Mouse (Mus musculus): Measurements from ENCODE around the gene Aqp3.

Aqp3 gene

DNA sequence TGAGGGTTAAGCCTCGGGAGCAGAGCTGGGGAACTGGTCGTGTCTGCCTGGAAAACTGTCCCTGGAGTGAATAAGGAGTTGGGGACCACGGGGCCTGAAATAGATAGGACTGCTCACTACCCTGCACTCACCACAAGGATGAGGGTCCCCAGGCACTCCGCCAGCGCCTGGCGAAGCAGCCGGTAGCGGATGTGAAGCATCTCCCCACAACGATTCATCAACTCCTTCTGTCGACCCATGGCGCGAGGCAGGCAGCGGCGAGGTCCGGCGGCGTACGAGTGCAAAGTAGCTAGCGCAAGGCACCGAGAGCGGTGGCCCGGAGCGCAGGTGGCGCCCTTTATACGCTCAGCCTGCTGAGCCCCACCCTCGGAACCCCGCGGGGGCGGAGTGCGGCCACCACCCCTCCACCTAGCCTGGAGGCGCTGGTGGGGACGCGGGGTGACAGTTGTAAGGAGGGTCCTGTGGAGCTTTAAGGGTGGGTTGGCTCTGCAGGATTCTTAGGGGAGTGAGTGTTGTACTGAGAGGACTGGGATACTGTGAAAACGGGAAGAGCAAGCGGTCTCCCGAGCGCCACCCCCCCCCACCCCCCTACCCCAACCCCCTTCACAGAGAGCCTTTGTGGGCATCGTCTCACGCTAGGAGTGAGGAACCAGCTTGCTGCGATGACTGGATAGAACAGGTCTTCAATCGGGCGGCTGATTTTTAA, at the start of gene Aqp3:
Aqp3 (minus strand) TSS at position 313 of the 706 bp plus-strand sequence.
- DNase-seq, result peak; percentile 56

DNA sequence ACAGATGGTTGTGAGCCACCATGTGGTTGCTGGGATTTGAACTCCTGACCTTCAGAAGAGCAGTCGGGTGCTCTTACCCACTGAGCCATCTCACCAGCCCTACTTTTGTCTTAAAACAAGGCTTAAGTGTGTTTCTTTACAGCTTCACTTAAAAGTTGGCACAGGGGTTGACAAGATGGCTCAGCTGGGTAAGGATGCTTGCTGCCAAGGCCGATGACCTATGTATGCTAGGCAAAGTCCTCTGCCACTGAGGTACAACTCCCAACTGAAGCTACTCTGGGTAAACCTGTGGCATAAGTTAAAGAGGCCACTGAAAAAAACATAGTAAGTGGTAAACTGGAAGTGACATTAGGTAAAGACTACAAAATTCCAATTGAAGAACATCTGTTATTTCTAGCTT, 44.6 kb upstream of the Aqp3 start:
- DNase-seq, result no peak

DNA sequence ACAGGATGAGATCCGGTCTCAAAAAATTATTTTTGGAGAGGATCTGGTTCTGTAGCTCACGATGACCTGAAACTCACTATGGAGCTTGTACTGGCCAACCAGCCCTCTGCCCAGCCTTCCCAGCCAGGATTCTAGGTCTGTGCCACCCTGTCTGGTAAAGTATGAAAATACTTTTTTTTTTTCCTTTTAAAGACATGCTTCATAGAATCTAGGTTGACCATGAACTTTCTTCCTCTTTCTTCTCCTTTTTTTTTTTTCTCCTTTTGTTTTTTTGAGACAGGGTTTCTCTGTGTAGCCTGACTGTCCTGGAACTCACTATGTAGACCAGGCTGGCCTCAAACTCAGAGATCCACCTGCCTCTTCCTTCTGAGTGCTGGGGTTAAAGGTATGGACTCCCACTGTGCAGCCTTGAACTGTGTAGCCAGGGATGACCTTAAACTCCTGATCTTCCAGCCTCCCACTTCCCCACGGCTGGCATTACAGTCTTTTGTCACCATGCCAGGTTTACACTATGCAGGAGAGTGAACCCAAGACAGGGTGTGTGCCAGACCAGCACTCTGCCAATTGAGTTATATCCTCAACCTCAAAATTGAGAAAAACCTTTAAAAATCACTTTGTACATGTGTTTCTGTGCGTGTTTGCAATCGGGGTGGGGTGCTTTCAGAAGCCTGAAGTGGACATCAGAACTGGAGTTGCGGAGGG, 42.3 kb upstream of the Aqp3 start:
- no peak for DNase-seq

DNA sequence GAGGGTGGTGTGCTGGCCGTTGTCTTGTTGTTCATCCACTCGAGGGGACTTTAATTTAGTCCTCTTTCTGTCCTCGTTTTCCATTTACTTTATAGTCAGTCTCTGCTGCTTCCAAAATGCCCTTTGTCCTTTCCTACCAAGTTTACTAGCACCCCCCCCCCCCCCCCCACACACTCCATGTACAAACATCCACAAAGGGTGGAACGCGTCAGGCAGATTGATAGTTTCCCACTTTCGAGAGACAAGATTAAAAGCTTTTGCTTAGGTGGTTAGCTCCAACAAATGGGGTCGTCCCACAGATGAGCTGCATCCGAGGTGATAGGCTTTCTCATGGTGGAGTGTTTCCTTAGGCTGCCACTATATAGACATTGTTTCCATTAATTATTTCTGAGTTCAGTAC, 38.8 kb upstream of the Aqp3 start:
- no peak for DNase-seq

DNA sequence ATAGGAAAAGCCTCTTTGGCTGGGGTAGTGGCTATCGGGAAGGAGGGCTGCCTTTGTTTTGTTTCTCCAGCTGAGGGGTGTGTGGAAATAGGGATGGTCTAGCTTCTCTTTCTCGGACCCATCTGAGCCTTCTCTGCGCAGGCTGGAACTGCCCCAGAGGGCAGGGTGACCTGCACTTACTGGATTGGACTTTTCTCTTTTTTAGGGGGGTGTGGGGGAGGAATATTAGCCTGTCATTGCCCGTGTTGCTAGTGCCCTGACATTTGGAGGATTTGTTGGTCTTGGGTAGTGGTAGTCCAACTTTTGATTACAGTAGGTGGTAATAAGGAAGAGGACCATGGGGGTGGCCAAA, 38.4 kb upstream of the Aqp3 start:
- DNase-seq, result no peak

DNA sequence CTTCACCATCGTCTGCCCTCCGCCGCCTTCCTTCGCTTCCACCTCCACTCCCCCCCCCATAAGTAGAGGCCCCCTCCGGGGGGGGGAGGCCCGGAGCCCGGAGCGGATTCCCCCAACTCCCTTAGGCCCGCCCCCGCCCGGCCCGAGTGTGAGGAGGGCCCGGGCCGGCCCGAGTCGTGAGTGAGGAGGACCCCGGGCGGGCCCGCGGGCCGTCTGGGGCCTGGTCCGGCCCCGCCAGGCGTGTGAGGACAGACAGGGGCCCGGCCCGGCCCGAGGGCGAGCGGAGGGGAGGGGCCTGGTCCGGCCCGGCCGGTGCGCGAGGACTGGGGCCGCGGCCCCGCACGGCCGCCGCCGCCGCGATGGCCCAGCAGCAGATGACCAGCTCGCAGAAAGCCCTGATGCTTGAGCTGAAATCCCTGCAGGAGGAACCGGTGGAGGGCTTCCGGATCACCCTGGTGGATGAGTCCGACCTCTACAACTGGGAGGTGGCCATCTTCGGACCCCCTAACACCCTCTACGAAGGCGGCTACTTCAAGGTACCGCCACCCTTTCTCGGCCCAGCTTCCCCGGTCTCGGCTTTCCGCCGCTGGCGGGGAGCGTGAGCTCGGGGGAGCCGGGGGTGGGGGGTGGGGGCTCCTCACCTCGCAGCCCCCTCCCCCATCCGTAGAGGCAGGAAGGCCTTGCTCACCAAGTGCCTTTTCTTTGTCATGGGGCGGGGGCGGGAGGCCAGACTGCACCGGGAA, 37.9 kb upstream of the Aqp3 start, which contains the start of gene Ube2r2:
Ube2r2 (plus strand) TSS at position 33 of the 743 bp plus-strand sequence.
- peak; percentile 52 for DNase-seq

DNA sequence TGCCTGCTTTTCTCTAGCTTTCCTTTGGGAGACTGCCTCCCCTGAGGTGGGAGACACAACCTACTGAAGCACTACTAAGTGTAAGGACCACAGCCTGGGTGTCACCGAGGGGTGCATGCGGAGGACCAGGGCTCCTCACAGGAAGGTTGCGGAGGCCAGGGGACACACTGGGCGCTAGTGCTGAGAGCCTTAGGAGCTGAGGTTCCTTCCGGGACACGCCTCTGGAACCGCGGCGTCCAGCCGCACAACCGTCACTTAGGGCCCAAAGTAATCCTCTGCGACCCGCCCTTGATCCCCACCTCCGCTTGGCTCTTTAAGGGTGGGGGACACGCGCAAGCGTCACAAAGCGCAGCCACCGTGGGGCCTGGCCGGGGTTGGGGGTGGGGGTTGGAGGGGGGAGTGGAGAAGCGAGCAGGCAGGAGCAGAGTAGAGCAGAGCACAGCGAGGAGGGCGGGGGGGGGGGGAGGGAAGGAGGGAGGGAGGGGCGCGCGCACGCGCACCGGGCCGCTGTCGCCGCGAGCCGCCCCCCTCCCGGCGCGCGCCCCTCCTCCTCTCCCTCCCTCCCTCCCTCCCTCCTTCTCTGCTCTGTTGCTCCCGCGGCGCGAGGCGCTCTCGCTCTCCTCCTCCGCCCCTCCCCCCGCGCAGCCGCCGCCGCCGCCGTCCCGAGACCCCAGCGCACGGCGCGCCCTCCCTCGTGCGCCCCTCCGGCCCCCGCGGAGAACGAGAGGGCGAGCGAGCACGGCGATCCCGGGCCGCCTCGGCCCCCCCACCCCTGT, 37.1 kb upstream of the Aqp3 start:
- DNase-seq, result peak; percentile 92

DNA sequence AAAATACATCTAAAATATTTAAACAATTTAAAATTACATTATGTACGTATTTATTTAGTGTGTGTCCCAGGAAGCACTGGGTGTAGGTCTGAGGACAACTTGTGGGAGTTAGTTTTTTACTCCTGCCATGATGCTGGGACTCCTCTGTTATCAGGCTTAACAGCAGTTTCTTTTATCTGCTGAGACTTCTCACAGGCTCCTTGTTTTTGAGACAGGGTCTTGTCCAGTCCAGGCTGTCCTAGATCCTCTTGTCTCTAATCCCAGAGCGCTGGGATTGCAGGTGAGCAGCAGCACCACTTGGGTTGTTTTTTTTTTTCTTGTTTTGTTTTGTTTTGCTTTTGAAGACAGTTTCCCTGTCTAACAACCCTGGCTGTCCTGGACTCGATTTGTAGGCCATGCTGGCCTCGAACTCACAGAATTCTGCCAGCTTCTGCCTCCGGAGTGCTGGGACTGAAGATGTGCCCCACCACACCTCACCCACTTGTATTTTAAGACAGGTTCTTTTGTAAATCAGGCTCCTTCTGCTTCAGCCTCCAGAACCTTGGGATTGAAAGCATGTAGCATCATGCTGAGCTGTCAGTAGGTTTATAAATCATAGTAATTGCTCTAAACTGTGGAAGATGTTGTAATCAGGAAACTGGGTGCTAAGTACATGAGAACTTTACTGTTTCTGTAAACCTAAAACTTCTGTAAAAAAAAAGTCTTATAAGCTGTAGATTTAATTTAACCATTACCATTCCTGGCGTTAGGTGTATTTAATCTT, 35.7 kb upstream of the Aqp3 start:
- no peak for DNase-seq

DNA sequence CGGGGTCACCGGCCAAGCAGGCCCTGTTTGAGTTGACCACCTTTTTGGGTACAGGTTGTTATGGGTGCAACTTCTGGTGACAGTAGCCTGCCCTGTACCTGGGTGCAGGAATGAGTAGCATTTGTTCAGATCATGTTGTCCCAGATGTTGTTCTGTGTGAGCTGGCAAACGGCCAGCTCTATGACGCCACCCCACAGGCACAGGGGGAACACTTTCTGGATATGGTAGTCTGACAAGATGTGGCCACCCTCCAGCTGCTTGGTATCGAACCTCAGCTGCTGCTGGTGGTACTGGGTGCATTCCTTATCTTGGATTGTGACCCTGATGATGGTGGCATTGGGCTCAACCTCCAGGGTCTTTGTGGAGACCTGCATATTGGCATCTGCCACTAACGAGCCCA, 34.5 kb upstream of the Aqp3 start:
- no peak for DNase-seq

DNA sequence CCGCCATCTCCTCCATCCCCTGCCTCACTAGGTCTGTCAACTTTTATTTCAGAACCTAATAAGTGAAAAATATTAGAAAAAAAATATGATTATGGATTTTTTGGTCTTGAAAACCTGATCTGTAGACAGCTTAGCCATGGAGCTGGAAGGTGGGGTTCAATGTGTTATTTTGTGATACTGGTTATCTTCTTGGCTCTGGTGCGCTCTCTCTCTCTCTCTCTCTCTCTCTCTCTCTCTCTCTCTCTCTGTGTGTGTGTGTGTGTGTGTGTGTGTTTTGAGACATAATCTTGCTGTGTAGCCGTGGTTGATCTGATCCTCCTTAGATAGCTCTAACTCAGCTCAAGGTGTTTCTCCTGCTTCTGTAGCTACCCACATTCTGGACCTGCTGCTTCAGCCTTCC, 31.9 kb upstream of the Aqp3 start:
- DNase-seq, result no peak

DNA sequence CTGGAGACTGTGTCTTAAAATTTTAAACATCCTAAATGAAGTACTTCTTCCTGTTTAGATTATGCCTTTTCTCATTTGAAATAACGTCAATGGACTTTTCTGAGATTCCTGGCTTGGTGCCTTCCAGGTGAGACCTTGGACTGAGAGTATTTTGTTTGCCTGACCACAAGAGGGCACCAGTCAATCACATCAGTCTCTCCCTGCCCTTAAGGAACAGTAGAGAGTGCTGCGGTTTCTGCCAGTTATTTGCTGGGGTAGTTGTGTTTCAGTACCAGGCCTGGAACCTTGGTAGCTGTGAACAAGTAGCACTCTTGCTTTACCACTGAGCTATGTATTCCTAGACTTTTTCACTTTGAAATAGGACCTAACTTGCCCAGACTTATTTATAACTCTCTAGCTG, 31.4 kb upstream of the Aqp3 start:
- DNase-seq, result no peak

DNA sequence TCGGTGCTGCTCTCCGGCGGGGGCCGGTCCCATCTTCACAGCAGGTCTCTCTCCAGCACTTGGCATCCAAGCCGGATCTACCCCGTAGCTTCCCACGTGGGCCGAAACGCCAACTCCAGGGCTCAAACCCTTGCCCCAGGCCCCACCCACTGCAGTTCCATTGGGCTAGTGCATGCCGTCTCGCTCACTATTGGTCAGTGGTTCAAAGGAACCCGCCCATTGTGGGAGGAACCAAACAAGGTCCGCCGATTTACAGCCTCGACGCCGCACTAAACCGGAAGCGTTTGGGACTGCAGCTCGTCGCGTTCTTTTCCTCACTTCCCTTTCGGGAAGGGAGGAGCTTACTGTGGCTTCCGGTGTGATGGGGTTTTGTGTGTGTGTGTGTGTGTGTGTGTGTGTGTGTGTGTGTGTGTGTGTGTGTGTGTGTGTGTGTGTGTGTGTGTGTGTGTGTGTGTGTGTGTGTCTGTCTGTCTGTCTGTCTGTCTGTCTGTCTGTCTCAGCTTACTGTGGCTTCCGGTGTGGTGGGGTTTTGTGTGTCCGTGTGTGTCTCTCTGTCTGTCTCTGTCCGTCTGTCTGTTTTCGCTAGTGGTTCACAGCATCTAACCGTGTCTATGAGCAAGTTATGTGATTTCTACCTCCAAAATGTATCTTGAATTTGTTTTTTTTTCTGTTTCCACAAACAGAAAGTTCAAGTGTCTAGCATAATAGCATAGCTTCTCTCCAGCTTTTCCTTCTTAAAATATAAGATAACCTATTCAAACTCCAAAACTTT, 26.4 kb upstream of the Aqp3 start, which contains the start of gene Nol6:
Nol6 (minus strand) TSS at position 276 of the 772 bp plus-strand sequence.
- peak; percentile 92 for DNase-seq

DNA sequence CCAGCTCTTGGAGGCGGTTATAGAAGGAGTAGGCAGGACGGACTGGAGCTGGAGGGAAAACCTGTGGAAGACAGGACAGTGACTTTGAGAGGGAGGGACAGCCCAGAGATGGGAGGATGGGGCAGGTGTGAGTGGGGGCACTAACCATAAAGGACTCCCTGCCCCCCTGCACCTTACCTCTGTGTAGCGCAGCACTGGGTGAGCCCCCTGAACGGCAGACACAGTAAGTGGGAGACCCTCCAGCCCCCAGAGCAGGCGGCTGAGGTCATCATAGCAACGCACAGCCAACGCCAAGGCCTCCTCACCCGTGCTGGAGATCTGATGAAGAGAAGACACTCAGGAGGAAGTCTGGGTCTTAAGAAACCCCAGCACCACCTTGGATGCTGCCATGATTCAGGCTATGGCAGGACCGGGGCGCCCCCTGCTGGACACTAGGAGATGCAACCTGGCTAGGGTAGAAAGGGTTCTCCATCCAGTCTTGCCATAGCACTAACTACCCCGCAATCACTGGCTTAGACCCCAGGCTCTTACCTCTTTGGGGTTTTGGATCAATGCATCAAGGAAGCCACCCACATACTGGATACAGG, 20.8 kb upstream of the Aqp3 start:
- peak; percentile 69 for DNase-seq

DNA sequence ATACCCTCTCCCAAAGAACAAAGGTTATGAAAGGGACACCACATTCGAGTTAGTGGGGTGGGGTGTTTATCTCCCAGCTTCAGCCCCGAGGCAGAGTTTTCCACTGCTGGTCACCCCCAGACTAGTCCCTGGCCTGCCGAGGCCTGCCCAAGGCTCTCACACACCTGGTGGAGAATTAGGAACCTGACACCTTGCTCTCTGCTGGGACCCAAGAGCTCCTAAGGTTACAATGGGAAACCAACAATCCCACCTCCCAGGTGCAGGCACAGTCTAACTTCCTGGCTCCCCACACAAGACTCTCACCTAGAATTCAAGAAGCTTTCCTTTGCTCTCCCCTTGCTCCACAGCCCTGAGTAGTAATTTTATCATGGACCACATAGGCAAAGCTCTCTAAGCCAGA, 18.8 kb upstream of the Aqp3 start:
- DNase-seq, result no peak

DNA sequence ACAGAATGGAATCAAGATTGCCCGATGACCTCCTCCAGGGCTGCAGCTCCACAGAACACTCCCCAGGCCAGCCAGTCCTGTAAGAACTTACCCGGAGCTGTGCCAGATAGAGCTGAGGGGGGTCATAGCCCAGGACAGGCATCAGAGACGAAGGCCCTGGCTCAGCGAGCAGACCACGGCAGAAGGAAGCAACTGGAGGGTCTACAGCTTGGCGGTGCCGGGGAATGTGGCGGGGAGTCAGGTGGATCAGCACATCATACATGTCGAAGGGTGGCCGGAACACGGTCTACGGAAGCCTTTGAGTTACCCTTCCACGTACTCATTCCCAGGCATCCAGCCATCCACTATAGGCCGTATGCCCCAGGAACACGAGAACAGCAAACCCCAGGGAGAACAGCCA, 17.8 kb upstream of the Aqp3 start:
- DNase-seq, result no peak

DNA sequence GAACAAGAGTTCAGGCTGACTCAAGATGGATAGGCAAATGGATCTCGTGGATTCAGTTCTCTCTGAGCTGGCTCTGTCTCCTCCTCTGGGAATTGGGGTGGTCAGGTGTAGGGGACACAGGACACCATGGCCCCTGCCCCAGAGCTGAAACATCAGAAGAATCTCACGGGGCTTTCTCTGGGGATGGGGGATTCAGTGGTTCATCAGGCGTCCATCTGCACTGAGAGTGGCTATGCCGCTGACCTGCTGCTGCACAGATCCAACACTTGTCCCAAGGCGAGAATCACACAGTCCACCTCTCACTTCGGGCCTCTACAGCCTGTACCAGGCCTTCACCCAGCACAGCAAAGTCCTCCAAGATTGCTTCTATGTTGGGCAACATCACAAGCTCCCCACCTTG, 17.1 kb upstream of the Aqp3 start:
- no peak for DNase-seq

DNA sequence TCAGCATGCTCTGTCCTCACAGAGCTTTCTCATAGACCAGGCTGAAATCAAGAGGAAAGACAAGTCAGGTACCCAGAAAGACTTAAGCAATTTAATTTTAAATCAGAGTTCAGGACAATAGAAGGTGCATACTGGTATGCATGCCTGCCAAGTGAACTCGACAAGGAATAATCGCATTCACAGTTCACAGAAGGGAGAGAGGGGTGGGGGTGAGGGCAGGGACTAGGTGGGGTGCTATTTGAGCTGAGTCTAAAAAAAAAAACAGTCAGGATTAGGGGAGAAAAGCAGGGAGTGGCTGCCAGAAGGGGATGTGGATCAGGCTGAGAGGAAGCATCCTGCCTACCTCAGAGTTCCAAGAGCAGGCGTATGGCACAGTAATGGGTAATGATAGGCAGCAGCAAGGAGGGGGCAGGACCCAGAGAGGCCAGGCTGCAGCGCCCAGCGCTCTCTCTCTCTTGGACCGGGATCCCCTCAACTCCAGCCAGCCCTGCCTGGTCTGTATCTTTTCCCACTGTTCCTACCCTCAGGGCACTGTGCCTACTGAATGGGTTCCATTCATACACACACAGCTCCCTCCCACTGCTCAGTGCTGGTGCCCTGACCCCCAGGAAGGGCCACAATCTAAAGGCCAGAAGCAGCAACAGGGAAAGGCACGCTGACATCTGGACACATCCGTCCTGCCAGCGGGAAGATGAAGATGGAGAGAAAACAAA, 16.5 kb upstream of the Aqp3 start:
- DNase-seq, result no peak

DNA sequence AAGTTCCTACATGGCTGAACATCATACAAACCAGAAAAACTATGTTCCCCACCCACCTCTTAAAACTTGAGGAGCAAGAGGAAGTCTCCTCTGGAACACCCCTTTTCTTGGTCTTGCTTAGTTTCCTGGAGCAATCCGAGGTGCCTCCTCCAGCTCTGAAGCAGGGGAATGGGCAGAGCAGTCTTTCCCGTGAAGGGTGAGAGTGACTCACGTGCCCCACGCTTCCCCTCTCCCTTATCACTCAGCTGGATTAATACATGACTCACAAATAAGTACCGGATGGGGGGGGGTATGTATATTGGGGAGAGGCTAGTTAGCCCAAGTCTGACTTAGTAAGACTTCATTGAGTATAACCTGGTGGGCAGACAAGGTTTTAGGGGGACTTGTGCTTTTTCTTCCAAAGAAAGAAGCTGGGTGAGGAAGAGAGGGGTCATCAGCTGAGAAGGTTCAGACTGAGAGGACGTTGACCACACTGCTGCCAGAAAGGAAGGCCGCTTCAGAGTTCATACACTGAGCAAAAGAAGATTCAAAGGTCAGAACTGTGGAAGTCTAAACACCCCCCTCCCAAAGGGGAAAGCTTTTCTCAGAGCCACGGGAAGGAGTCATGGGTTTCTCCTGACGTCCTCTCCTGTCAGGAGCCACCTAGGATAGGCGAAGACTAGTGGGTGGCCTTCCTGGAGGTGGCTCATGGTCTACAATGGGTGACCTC, 10.9 kb upstream of the Aqp3 start:
- DNase-seq, result no peak

DNA sequence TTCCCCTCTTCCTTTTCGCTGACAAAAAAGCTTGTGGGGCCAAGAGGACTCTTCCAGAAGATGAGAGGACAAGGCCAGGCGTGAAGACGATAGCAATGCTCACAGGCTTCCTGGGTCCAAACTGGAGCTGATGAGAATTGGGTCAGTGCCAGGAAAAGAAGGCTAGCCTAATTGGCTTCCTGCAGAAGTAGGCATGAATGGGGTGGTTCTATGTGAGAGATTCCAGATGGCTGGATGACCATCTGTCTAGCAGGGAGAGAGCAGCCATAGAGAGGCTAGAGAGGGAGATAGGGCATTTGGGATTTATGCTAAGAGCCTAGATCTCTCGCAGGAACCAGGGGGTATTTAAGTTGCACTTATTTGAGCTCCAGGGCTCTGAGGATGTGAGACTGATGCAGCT, 9.5 kb upstream of the Aqp3 start:
- DNase-seq, result no peak

DNA sequence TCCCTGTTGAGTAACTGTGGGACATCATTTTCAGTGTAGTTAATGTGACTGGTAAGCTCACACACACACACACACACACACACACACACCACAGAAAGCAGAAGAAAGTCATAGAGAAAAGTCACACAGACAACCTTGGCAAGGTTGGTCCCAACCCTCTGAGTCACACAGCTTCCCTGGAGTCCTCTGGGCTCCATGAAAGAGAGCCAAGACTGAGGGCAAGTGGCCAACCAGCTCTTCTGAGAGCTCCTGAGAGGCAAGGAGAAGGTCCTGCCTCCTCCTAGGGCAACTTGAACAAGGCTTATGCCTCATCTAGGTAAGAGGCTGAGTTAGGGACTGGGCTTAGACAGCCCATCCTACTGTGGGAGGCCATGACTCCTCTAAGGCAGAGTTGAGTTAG, 4.9 kb upstream of the Aqp3 start:
- DNase-seq, result no peak
